25 mouse cellular contexts compared by ENCODE assay signal in the genomic region with DNA sequence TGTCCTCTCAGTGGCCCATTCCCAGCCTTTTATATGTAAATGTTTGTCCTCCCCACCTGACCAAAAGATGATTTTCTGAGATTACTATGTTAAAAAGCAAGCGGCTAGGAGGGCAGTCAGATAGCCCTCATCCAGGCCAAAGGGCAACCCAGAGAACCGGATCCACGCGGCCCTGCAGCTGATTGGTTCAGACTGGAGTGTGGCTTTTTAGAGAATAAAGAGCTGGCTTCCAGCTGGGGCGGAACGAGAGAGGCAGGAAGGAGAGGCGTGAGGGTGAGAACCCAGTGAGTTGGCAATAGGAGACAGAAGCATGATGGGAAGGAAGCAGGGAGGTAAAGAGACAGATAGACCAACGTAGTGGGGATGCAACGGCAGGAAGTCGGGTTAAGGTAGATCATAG. TPM values are rescaled to one million over a fixed set of nuclear protein-coding genes. Genes with fewer than 3 reads are reported as not detected.
DNase-seq lines count a peak whose midpoint lies in the region; ATAC-seq and TF ChIP-seq lines count a peak whose summit lies in the region.
"Had no signal": no experiment of that assay in that cellular context is flagged by ENCODE, and none has a peak within 500 bp of the region (broad histone marks: within the 10 kb centered on the region; RNA-seq: fewer than 3 reads in every experiment).

No protein-coding gene starts in this region.

- in situ Hi-C loops in ES-E14 (cut with MboI; ENCODE audit: low sequenced_read_pairs in 2 of 2, unreplicated experiment in 2 of 2) = no loop called here

- no peaks in the 10 kb centered on the region for H3K36me3 ChIP-seq in heart, embryonic 12.5 days
- H3K36me3 ChIP-seq in liver, postnatal 0 days (replicated peaks; ENCODE audit: insufficient read depth, low read length) = no peaks in the 10 kb centered on the region
- no peaks in the 10 kb centered on the region for H3K36me3 ChIP-seq in liver, embryonic 11.5 days (ENCODE audit: control insufficient read depth, insufficient read depth, low read length)
- peaks cover 13% of the 10 kb centered on the region; the same call in 1 of the 2 replicates for H3K36me3 ChIP-seq in ES-E14 (ENCODE audit: control insufficient read depth, insufficient read depth, low read length, poor library complexity, severe bottlenecking)
- H3K36me3 ChIP-seq: hindbrain, embryonic 15.5 days; intestine, embryonic 15.5 days; midbrain, embryonic 15.5 days; neural tube, embryonic 12.5 days had no signal

- peak; percentile 87 for DNase-seq in heart, adult 11 months
- DNase-seq in liver, postnatal 0 days = no peak
- no peak for DNase-seq in liver, embryonic 11.5 days (ENCODE audit: low spot score)
- DNase-seq in ES-E14 (ENCODE audit: low read depth, low spot score) = peak; percentile 53
- DNase-seq in thymus, postnatal 14 days = peak; percentile 31
- DNase-seq in left cerebral cortex, adult 18-20 months (ENCODE audit: low spot score in 2 of 2) = no peak
- DNase-seq: adrenal gland, postnatal 10 days; cerebellum, adult 2 months; cerebellum, postnatal 25 days; gastrocnemius, adult 2 months; heart, postnatal 4 days; lung, adult 18-20 months had no signal

- TF ChIP-seq EP300 in liver, postnatal 0 days (IDR thresholded peaks at IDR 0.05; ENCODE audit: low read depth) = no peak

- H3K4me1 ChIP-seq in heart, embryonic 12.5 days (replicated peaks) = no peaks in the 10 kb centered on the region
- no peaks in the 10 kb centered on the region for H3K4me1 ChIP-seq in liver, postnatal 0 days (ENCODE audit: insufficient read depth)
- no peaks in the 10 kb centered on the region for H3K4me1 ChIP-seq in liver, embryonic 11.5 days (replicated peaks; ENCODE audit: control insufficient read depth, insufficient read depth, low read length)
- peaks cover 5 to 11% of the 10 kb centered on the region in 2 experiments; a peak in 3 of 4 replicates for H3K4me1 ChIP-seq in ES-E14 (ENCODE audit: control insufficient read depth in 2 of 2, insufficient read depth in 2 of 2, low read length in 2 of 2, poor library complexity in 1 of 2)
- H3K4me1 ChIP-seq: hindbrain, embryonic 15.5 days; intestine, embryonic 15.5 days; midbrain, embryonic 15.5 days; neural tube, embryonic 12.5 days had no signal

- H3K9me3 ChIP-seq in heart, embryonic 12.5 days (replicated peaks) = no peaks in the 10 kb centered on the region
- H3K9me3 ChIP-seq in liver, postnatal 0 days (ENCODE audit: low read length) = no peaks in the 10 kb centered on the region
- H3K9me3 ChIP-seq in liver, embryonic 11.5 days (ENCODE audit: control insufficient read depth, low read length) = no peaks in the 10 kb centered on the region
- H3K9me3 ChIP-seq in ES-E14 (ENCODE audit: control insufficient read depth, insufficient read depth, low read depth, low read length) = no peaks in the 10 kb centered on the region
- H3K9me3 ChIP-seq: hindbrain, embryonic 15.5 days; intestine, embryonic 15.5 days; midbrain, embryonic 15.5 days; neural tube, embryonic 12.5 days had no signal

- H3K27ac ChIP-seq in heart, embryonic 12.5 days (ENCODE audit: poor library complexity, severe bottlenecking) = no peak overlapping the region
- no peak overlapping the region for H3K27ac ChIP-seq in liver, postnatal 0 days (ENCODE audit: low read depth)
- H3K27ac ChIP-seq in liver, embryonic 11.5 days (ENCODE audit: low read depth, low read length) = no peak overlapping the region
- H3K27ac ChIP-seq in ES-E14 (ENCODE audit: insufficient read depth, low read depth, low read length, poor library complexity, severe bottlenecking) = no peak overlapping the region
- H3K27ac ChIP-seq: gastrocnemius, adult 2 months; hindbrain, embryonic 15.5 days; intestine, embryonic 15.5 days; midbrain, embryonic 15.5 days; neural tube, embryonic 12.5 days had no signal

- H3K4me2 ChIP-seq in heart, embryonic 12.5 days = no peak overlapping the region
- no peak overlapping the region for H3K4me2 ChIP-seq in liver, postnatal 0 days (ENCODE audit: low read depth, low read length)
- no peak overlapping the region for H3K4me2 ChIP-seq in liver, embryonic 11.5 days
- H3K4me2 ChIP-seq: hindbrain, embryonic 15.5 days; intestine, embryonic 15.5 days; midbrain, embryonic 15.5 days; neural tube, embryonic 12.5 days had no signal

- no peak for ATAC-seq in heart, embryonic 12.5 days (ENCODE audit: insufficient number of reproducible peaks, low FRiP score)
- peak; percentile 29; the same call in 1 of the 2 replicates for ATAC-seq in liver, postnatal 0 days
- no peak for ATAC-seq in liver, embryonic 11.5 days (replicated peaks; ENCODE audit: low FRiP score)
- no peak for ATAC-seq in erythroblast, adult 5-6 weeks (replicated peaks; ENCODE audit: low FRiP score, poor library complexity, severe bottlenecking)
- ATAC-seq: forebrain, embryonic 14.5 days; intestine, embryonic 15.5 days; midbrain, embryonic 15.5 days had no signal

- no peaks in the 10 kb centered on the region for H3K27me3 ChIP-seq in heart, embryonic 12.5 days (replicated peaks)
- no peaks in the 10 kb centered on the region for H3K27me3 ChIP-seq in liver, postnatal 0 days (ENCODE audit: insufficient read depth, low read length)
- no peaks in the 10 kb centered on the region for H3K27me3 ChIP-seq in liver, embryonic 11.5 days (replicated peaks; ENCODE audit: control insufficient read depth, insufficient read depth, low read length)
- H3K27me3 ChIP-seq: hindbrain, embryonic 15.5 days; intestine, embryonic 15.5 days; midbrain, embryonic 15.5 days; neural tube, embryonic 12.5 days had no signal

- no peak overlapping the region for H3K4me3 ChIP-seq in heart, embryonic 12.5 days
- H3K4me3 ChIP-seq in liver, postnatal 0 days (ENCODE audit: low read depth, low read length) = no peak overlapping the region
- H3K4me3 ChIP-seq in liver, embryonic 11.5 days (ENCODE audit: low read depth, low read length) = no peak overlapping the region
- no peak overlapping the region for H3K4me3 ChIP-seq in ES-E14 (ENCODE audit: insufficient read depth in 1 of 2, low read depth in 1 of 2, low read length in 2 of 2, poor library complexity in 1 of 2, severe bottlenecking in 1 of 2)
- H3K4me3 ChIP-seq: gastrocnemius, adult 2 months; hindbrain, embryonic 15.5 days; intestine, embryonic 15.5 days; midbrain, embryonic 15.5 days; neural tube, embryonic 12.5 days had no signal

- TF ChIP-seq CTCF in liver, postnatal 0 days (IDR thresholded peaks at IDR 0.05; ENCODE audit: low read depth) = no peak

- WGBS in heart, embryonic 12.5 days = 41% methylated on average over 10 of the region's 10 CpGs
- 38% methylated on average over 10 of the region's 10 CpGs for WGBS in liver, postnatal 0 days (ENCODE audit: insufficient replicate concordance)
- 36% methylated on average over 10 of the region's 10 CpGs for WGBS in liver, embryonic 11.5 days

- H3K9ac ChIP-seq in heart, embryonic 12.5 days = no peak overlapping the region
- no peak overlapping the region for H3K9ac ChIP-seq in liver, postnatal 0 days (replicated peaks)
- no peak overlapping the region for H3K9ac ChIP-seq in liver, embryonic 11.5 days (ENCODE audit: low read depth, low read length)
- H3K9ac ChIP-seq in ES-E14 (ENCODE audit: insufficient read depth, low read depth, low read length, poor library complexity, severe bottlenecking) = no peak overlapping the region
- H3K9ac ChIP-seq: hindbrain, embryonic 15.5 days; intestine, embryonic 15.5 days; midbrain, embryonic 15.5 days; neural tube, embryonic 12.5 days had no signal

RNA-seq across cellular contexts. Expression of a gene that starts 7.8 kb away (rescaled TPM):
- polyA plus RNA-seq in heart, embryonic 12.5 days (2016; fragmentation: Nextera tagmentation; extraction: Ambion mirVana) = 0.18 TPM in 1 of 2 replicates, not detected in the other
- not detected in 2 replicates for polyA plus RNA-seq in liver, postnatal 0 days (2015; fragmentation: Nextera tagmentation; extraction: Ambion mirVana)
- 0.48 and 1.2 TPM in 2 replicates for polyA plus RNA-seq in liver, embryonic 11.5 days (2014; fragmentation: Nextera tagmentation; extraction: Ambion mirVana)
- 38.9 and 43.6 TPM in 2 replicates for total RNA-seq in ES-E14 (2012; rRNA removed)
- total RNA-seq in erythroblast, adult 5-6 weeks (2015; ENCODE audit: low replicate concordance) = not detected in 2 replicates
- not detected in 2 replicates for total RNA-seq in erythroblast, adult 5-6 weeks (2017; ENCODE audit: low replicate concordance)
- not detected for total RNA-seq in left cerebral cortex, adult 18-20 months (2021)
- total RNA-seq: adrenal gland, postnatal 10 days; gastrocnemius, adult 2 months; gastrocnemius, postnatal 4 days; heart, postnatal 4 days; layer of hippocampus, postnatal 14 days; left cerebral cortex, postnatal 10 days; liver, adult 2 months had no signal
- polyA plus RNA-seq: cerebellum, adult 2 months; forebrain, embryonic 14.5 days; frontal cortex, adult 2 months; limb, embryonic 11.5 days; liver, adult 2 months had no signal

RNA-seq across cellular contexts. Expression of a gene that starts 51.2 kb away (rescaled TPM):
- polyA plus RNA-seq in heart, embryonic 12.5 days (2016; fragmentation: Nextera tagmentation; extraction: Ambion mirVana) = 3.3 and 4.4 TPM in 2 replicates
- 2.2 and 2.4 TPM in 2 replicates for polyA plus RNA-seq in liver, postnatal 0 days (2015; fragmentation: Nextera tagmentation; extraction: Ambion mirVana)
- 4.9 and 5.2 TPM in 2 replicates for polyA plus RNA-seq in liver, embryonic 11.5 days (2014; fragmentation: Nextera tagmentation; extraction: Ambion mirVana)
- total RNA-seq in ES-E14 (2012; rRNA removed) = 7.8 and 10.9 TPM in 2 replicates
- total RNA-seq in erythroblast, adult 5-6 weeks (2015; ENCODE audit: low replicate concordance) = 1.5 and 3.6 TPM in 2 replicates
- 6.0 and 6.3 TPM in 2 replicates for total RNA-seq in erythroblast, adult 5-6 weeks (2017; ENCODE audit: low replicate concordance)
- 1 to 10 TPM; 3.5 to 4.0 TPM for total RNA-seq in left cerebral cortex, adult 18-20 months (2021)

RNA-seq across cellular contexts. Expression of a gene that starts 51.3 kb away (rescaled TPM):
- 30.5 and 33.0 TPM in 2 replicates for polyA plus RNA-seq in heart, embryonic 12.5 days (2016; fragmentation: Nextera tagmentation; extraction: Ambion mirVana)
- polyA plus RNA-seq in liver, postnatal 0 days (2015; fragmentation: Nextera tagmentation; extraction: Ambion mirVana) = 21.3 and 23.1 TPM in 2 replicates
- 28.6 and 28.8 TPM in 2 replicates for polyA plus RNA-seq in liver, embryonic 11.5 days (2014; fragmentation: Nextera tagmentation; extraction: Ambion mirVana)
- total RNA-seq in ES-E14 (2012; rRNA removed) = 39.4 and 45.5 TPM in 2 replicates
- 10.4 and 12.5 TPM in 2 replicates for total RNA-seq in erythroblast, adult 5-6 weeks (2015; ENCODE audit: low replicate concordance)
- total RNA-seq in erythroblast, adult 5-6 weeks (2017; ENCODE audit: low replicate concordance) = 9.8 and 10.6 TPM in 2 replicates
- 10 to 100 TPM; 32.6 to 36.7 TPM for total RNA-seq in left cerebral cortex, adult 18-20 months (2021)

RNA-seq across cellular contexts. Expression of a gene that starts 55.0 kb away (rescaled TPM):
- 29.1 and 29.3 TPM in 2 replicates for polyA plus RNA-seq in heart, embryonic 12.5 days (2016; fragmentation: Nextera tagmentation; extraction: Ambion mirVana)
- polyA plus RNA-seq in liver, postnatal 0 days (2015; fragmentation: Nextera tagmentation; extraction: Ambion mirVana) = 13.6 and 13.8 TPM in 2 replicates
- 43.9 and 51.2 TPM in 2 replicates for polyA plus RNA-seq in liver, embryonic 11.5 days (2014; fragmentation: Nextera tagmentation; extraction: Ambion mirVana)
- 28.1 and 30.3 TPM in 2 replicates for total RNA-seq in ES-E14 (2012; rRNA removed)
- total RNA-seq in erythroblast, adult 5-6 weeks (2015; ENCODE audit: low replicate concordance) = 2.9 and 3.1 TPM in 2 replicates
- total RNA-seq in erythroblast, adult 5-6 weeks (2017; ENCODE audit: low replicate concordance) = 8.5 and 8.7 TPM in 2 replicates
- 10 to 100 TPM; 22.4 to 24.3 TPM for total RNA-seq in left cerebral cortex, adult 18-20 months (2021)

RNA-seq across cellular contexts. Expression of a gene that starts 57.6 kb away (rescaled TPM):
- polyA plus RNA-seq in heart, embryonic 12.5 days (2016; fragmentation: Nextera tagmentation; extraction: Ambion mirVana) = 61.0 and 63.6 TPM in 2 replicates
- 13.9 and 15.3 TPM in 2 replicates for polyA plus RNA-seq in liver, postnatal 0 days (2015; fragmentation: Nextera tagmentation; extraction: Ambion mirVana)
- polyA plus RNA-seq in liver, embryonic 11.5 days (2014; fragmentation: Nextera tagmentation; extraction: Ambion mirVana) = 67.1 and 77.2 TPM in 2 replicates
- total RNA-seq in ES-E14 (2012; rRNA removed) = 125 and 147 TPM in 2 replicates
- 6.3 and 8.5 TPM in 2 replicates for total RNA-seq in erythroblast, adult 5-6 weeks (2015; ENCODE audit: low replicate concordance)
- 7.2 and 9.3 TPM in 2 replicates for total RNA-seq in erythroblast, adult 5-6 weeks (2017; ENCODE audit: low replicate concordance)
- total RNA-seq in left cerebral cortex, adult 18-20 months (2021) = 10 to 100 TPM; 49.1 to 51.7 TPM

Comparison
In these comparisons a context has a peak if more than half of its experiments do, and no peak if none do; other contexts are left out.
1. DNase-seq: peak in heart, adult 11 months (single experiment), ES-E14 (single experiment) and thymus, postnatal 14 days (single experiment); none in liver, postnatal 0 days (single experiment), liver, embryonic 11.5 days (single experiment) and left cerebral cortex, adult 18-20 months (0 of 2).
2. RNA of a gene that starts 7.8 kb away (total RNA-seq): 38.9 to 43.6 TPM in ES-E14; not detected in erythroblast, adult 5-6 weeks and not detected in left cerebral cortex, adult 18-20 months; every median in the first group is over 10 times any median in the second.